Mouse (Mus musculus): ENCODE results near the gene Rbx1. TPM values are rescaled to one million over a fixed set of nuclear protein-coding genes. Genes with fewer than 3 reads are reported as not detected.

Gene Rbx1
- polyA plus RNA-seq, 1 experiment from 2014 or later = 622 TPM

Other genes with a start within 250 kb of the Rbx1 start
- 0.14 and 0.22 TPM in 2 replicates for gene Mchr1, start 230.8 kb upstream of the Rbx1 start, polyA plus RNA-seq (2016; fragmentation: Nextera tagmentation; extraction: Ambion mirVana)
- gene Slc25a17, start 105.5 kb upstream of the Rbx1 start, polyA plus RNA-seq (2016; fragmentation: Nextera tagmentation; extraction: Ambion mirVana) = 87.1 and 93.7 TPM in 2 replicates
- 172 and 202 TPM in 2 replicates for gene St13, start 66.2 kb upstream of the Rbx1 start, polyA plus RNA-seq (2016; fragmentation: Nextera tagmentation; extraction: Ambion mirVana)
- gene Xpnpep3, start 66.2 kb upstream of the Rbx1 start, polyA plus RNA-seq (2016; fragmentation: Nextera tagmentation; extraction: Ambion mirVana) = 10.6 and 11.6 TPM in 2 replicates
- 2.3 and 2.8 TPM in 2 replicates for gene Dnajb7, start 58.0 kb upstream of the Rbx1 start, polyA plus RNA-seq (2016; fragmentation: Nextera tagmentation; extraction: Ambion mirVana)
- 17.7 and 20.4 TPM in 2 replicates for gene Ep300, start 119.1 kb downstream of the Rbx1 start, polyA plus RNA-seq (2016; fragmentation: Nextera tagmentation; extraction: Ambion mirVana)
- gene L3mbtl2, start 197.6 kb downstream of the Rbx1 start, polyA plus RNA-seq (2016; fragmentation: Nextera tagmentation; extraction: Ambion mirVana) = 41.9 and 44.9 TPM in 2 replicates
- 1.7 and 2.5 TPM in 2 replicates for gene Chadl, start 231.0 kb downstream of the Rbx1 start, polyA plus RNA-seq (2016; fragmentation: Nextera tagmentation; extraction: Ambion mirVana)